Comparison of ENCODE assay signal across 23 mouse cellular contexts in the genomic region with DNA sequence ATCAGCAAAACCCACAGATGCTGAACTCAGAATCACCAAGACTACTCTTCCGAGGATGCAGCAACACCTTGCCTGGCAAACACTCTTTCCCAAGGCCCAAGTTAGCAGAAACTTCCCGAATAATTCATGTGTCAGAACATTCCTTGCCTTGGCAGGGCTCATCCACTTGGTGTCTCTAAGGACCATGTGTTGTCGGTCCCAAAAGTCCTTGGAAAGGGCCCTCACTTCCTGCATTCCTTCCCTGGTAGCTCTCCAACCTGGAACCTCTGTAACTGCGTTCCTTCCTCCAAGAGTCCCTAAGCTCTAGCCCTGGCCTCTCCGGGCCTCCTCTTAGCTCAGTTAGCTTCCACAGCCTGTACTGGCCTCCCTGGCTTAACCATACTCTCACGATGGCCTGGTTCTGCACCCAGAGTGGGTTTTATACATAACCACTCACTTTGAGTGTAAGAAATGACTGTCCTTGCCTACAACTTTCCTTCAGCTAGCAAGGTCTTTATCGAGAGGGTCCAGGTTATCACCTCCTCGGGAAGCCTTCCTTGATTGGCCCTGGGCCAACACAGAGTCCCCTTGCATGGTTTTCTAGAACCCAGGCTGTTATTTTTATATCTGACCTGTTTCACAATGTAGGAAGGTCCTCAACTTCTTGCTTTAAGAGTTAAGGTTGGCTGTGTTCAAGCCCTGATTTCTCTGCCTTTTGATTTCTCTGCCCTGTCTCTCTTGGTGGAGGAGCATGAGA. TPM values are rescaled to one million over a fixed set of nuclear protein-coding genes. Genes with fewer than 3 reads are reported as not detected.
A peak's percentile ranks its signal among the peaks of the same experiment; 100 is the strongest.
DNase-seq lines count a peak whose midpoint lies in the region; ATAC-seq and TF ChIP-seq lines count a peak whose summit lies in the region.
"Had no signal": no experiment of that assay in that cellular context is flagged by ENCODE, and none has a peak within 500 bp of the region (broad histone marks: within the 10 kb centered on the region; RNA-seq: fewer than 3 reads in every experiment).

No protein-coding gene starts in this region.

- no peak for ATAC-seq in kidney, embryonic 15.5 days (replicated peaks; ENCODE audit: low FRiP score)
- ATAC-seq in kidney, embryonic 14.5 days (ENCODE audit: low FRiP score, low TSS enrichment) = no peak
- ATAC-seq: CD4-positive, CD25-positive, alpha-beta regulatory T cell, adult 4 months; forebrain, embryonic 14.5 days; midbrain, embryonic 16.5 days had no signal

- TF ChIP-seq CTCF in MEL (IDR thresholded peaks at IDR 0.05 in 2 of 3, conservative IDR thresholded peaks at IDR 0.05 in 1 of 3; ENCODE audit: control insufficient read depth in 1 of 3, insufficient read depth in 1 of 3, low read depth in 2 of 3, low read length in 3 of 3, poor library complexity in 1 of 3, severe bottlenecking in 1 of 3) = no peak

- peak; percentile 40 to 56; a peak in 3 of 4 replicates for TF ChIP-seq EP300 in MEL (IDR thresholded peaks at IDR 0.05; ENCODE audit: low read depth in 1 of 2, low read length in 2 of 2)

- no peaks in the 10 kb centered on the region for H3K27me3 ChIP-seq in kidney, embryonic 15.5 days
- H3K27me3 ChIP-seq in kidney, embryonic 14.5 days (ENCODE audit: control insufficient read depth, insufficient read depth, low read length) = no peaks in the 10 kb centered on the region
- no peaks in the 10 kb centered on the region for H3K27me3 ChIP-seq in MEL (ENCODE audit: control insufficient read depth in 1 of 2, insufficient read depth in 2 of 2, low read length in 2 of 2)
- H3K27me3 ChIP-seq: megakaryocyte, embryonic 14.5 days; neural tube, embryonic 12.5 days had no signal

- no peaks in the 10 kb centered on the region for H3K9me3 ChIP-seq in kidney, embryonic 15.5 days (replicated peaks)
- H3K9me3 ChIP-seq in kidney, embryonic 14.5 days (ENCODE audit: control insufficient read depth, low read length) = no peaks in the 10 kb centered on the region
- H3K9me3 ChIP-seq in MEL (replicated peaks; ENCODE audit: insufficient read depth, low read length) = no peaks in the 10 kb centered on the region
- H3K9me3 ChIP-seq: G1E; hindbrain, embryonic 13.5 days; megakaryocyte, embryonic 14.5 days; neural tube, embryonic 12.5 days had no signal

- H3K4me2 ChIP-seq in kidney, embryonic 15.5 days = no peak overlapping the region
- no peak overlapping the region for H3K4me2 ChIP-seq in kidney, embryonic 14.5 days (replicated peaks; ENCODE audit: low read depth, low read length)
- H3K4me2 ChIP-seq: hindbrain, embryonic 13.5 days; neural tube, embryonic 12.5 days had no signal

- 64% methylated on average over 8 of the region's 8 CpGs for WGBS in kidney, embryonic 15.5 days
- 68% methylated on average over 8 of the region's 8 CpGs for WGBS in kidney, embryonic 14.5 days

- no peak for TF ChIP-seq RAD21 in MEL (IDR thresholded peaks at IDR 0.05; ENCODE audit: low read depth, low read length)

- H3K79me2 ChIP-seq in MEL (ENCODE audit: control insufficient read depth, insufficient read depth, low read length, poor library complexity) = no peaks in the 10 kb centered on the region

- H3K4me3 ChIP-seq in kidney, embryonic 15.5 days (replicated peaks) = no peak overlapping the region
- no peak overlapping the region for H3K4me3 ChIP-seq in kidney, embryonic 14.5 days (ENCODE audit: low read length)
- no peak overlapping the region for H3K4me3 ChIP-seq in MEL (ENCODE audit: control insufficient read depth in 1 of 2, insufficient read depth in 1 of 2, low read depth in 2 of 2, low read length in 2 of 2)
- H3K4me3 ChIP-seq: erythroblast, embryonic 14.5 days; hindbrain, embryonic 13.5 days; megakaryocyte, embryonic 14.5 days; neural tube, embryonic 12.5 days had no signal

- intact Hi-C loops in heart, postnatal 10 days (cut with DNase I) = loop anchor here (5.0 kb wide), 1 partner anchor 374 kb away; a partner anchor contains a TSS

- no peak overlapping the region for H3K9ac ChIP-seq in kidney, embryonic 15.5 days
- H3K9ac ChIP-seq in kidney, embryonic 14.5 days (ENCODE audit: low read depth, low read length) = no peak overlapping the region
- no peak overlapping the region for H3K9ac ChIP-seq in MEL (ENCODE audit: control insufficient read depth, low read depth, low read length, poor library complexity, severe bottlenecking)
- H3K9ac ChIP-seq: hindbrain, embryonic 13.5 days; neural tube, embryonic 12.5 days had no signal

- peaks cover 52% of the 10 kb centered on the region for H3K4me1 ChIP-seq in kidney, embryonic 15.5 days
- peaks cover 12% of the 10 kb centered on the region; the same call in 1 of the 2 replicates for H3K4me1 ChIP-seq in kidney, embryonic 14.5 days (ENCODE audit: control insufficient read depth, insufficient read depth, low read length)
- H3K4me1 ChIP-seq in MEL (ENCODE audit: control insufficient read depth in 1 of 2, insufficient read depth in 2 of 2, low read length in 2 of 2) = peaks cover 3 to 26% of the 10 kb centered on the region in 2 experiments

- H3K27ac ChIP-seq in kidney, embryonic 15.5 days = peak overlapping the region; percentile 38
- no peak overlapping the region for H3K27ac ChIP-seq in kidney, embryonic 14.5 days (ENCODE audit: low read depth, low read length)
- H3K27ac ChIP-seq in MEL (ENCODE audit: control insufficient read depth, low read depth, low read length) = peak overlapping the region; percentile 3
- H3K27ac ChIP-seq: hindbrain, embryonic 13.5 days; neural tube, embryonic 12.5 days; stomach, postnatal 0 days had no signal

- TF ChIP-seq POLR2A in MEL (IDR thresholded peaks at IDR 0.05; ENCODE audit: control insufficient read depth in 1 of 2, insufficient read depth in 1 of 2, low read depth in 1 of 2, low read length in 2 of 2, poor library complexity in 1 of 2) = no peak

- H3K36me3 ChIP-seq in kidney, embryonic 15.5 days = no peaks in the 10 kb centered on the region
- no peaks in the 10 kb centered on the region for H3K36me3 ChIP-seq in kidney, embryonic 14.5 days (ENCODE audit: control insufficient read depth, insufficient read depth, low read length)
- H3K36me3 ChIP-seq in MEL (ENCODE audit: control insufficient read depth in 1 of 2, insufficient read depth in 2 of 2, low read length in 2 of 2) = peaks cover 0 to 25% of the 10 kb centered on the region in 2 experiments; a peak in 2 of 4 replicates
- H3K36me3 ChIP-seq: G1E; hindbrain, embryonic 13.5 days; neural tube, embryonic 12.5 days had no signal

- DNase-seq in adrenal gland, postnatal 10 days = peak; percentile 23
- no peak for DNase-seq in adrenal gland, adult 8-10 months
- DNase-seq in MEL (ENCODE audit: low read depth, low spot score) = peak; percentile 56
- DNase-seq in heart, postnatal 10 days = peak; percentile 63 to 65
- DNase-seq in Muller cell, postnatal 12 days (ENCODE audit: inconsistent ontology term) = no peak
- no peak for DNase-seq in adrenal gland, postnatal 4 days (ENCODE audit: low spot score in 2 of 2)
- DNase-seq: adrenal gland, adult 2 months; cerebellum, adult 2 months; kidney, postnatal 36 days; thymus, postnatal 25 days had no signal

RNA-seq across cellular contexts. Expression of a gene that starts 4.5 kb away (rescaled TPM):
- 10 to 100 TPM; 17.3 to 93.6 TPM for total RNA-seq in adrenal gland, postnatal 10 days (2021)
- 1 to 10 TPM in 2 of 4 experiments, under 1 TPM in 2; 0.46 to 1.5 (median 1.1) TPM for total RNA-seq in adrenal gland, adult 8-10 months (2022)
- 37.2 and 48.6 TPM in 2 replicates for polyA plus RNA-seq in kidney, embryonic 15.5 days (2015; fragmentation: Nextera tagmentation; extraction: Ambion mirVana)
- 13.4 and 20.6 TPM in 2 replicates for polyA plus RNA-seq in kidney, embryonic 14.5 days (2014; fragmentation: Nextera tagmentation; extraction: Ambion mirVana)
- total RNA-seq in MEL (2012; rRNA removed) = 5.0 and 5.4 TPM in 2 replicates
- polyA plus RNA-seq in MEL (2012; ENCODE audit: insufficient read depth in 1 of 2, insufficient read length in 2 of 2, low read depth in 1 of 2, low replicate concordance in 2 of 2, missing spikeins in 1 of 2) = 10 to 100 TPM in 1 of 2 experiments, not detected in 1; 16.4 TPM
- total RNA-seq in heart, postnatal 10 days (2021) = 10 to 100 TPM; 36.1 to 38.1 TPM
- 10 to 100 TPM in 1 of 2 experiments, 1 to 10 TPM in 1; 8.1 to 21.0 TPM for total RNA-seq in adrenal gland, postnatal 4 days (2021)
- total RNA-seq: G1E had no signal
- polyA plus RNA-seq: adrenal gland, adult 2 months had no signal

RNA-seq across cellular contexts. Expression of a gene that starts 10.2 kb away (rescaled TPM):
- 10 to 100 TPM; 74.0 to 84.4 TPM for total RNA-seq in adrenal gland, postnatal 10 days (2021)
- total RNA-seq in adrenal gland, adult 8-10 months (2022) = 100 to 1,000 TPM in 3 of 4 experiments, 10 to 100 TPM in 1; 76.7 to 152 (median 113) TPM
- polyA plus RNA-seq in kidney, embryonic 15.5 days (2015; fragmentation: Nextera tagmentation; extraction: Ambion mirVana) = 38.2 and 43.9 TPM in 2 replicates
- polyA plus RNA-seq in kidney, embryonic 14.5 days (2014; fragmentation: Nextera tagmentation; extraction: Ambion mirVana) = 50.8 and 51.2 TPM in 2 replicates
- total RNA-seq in MEL (2012; rRNA removed) = 51.4 and 64.2 TPM in 2 replicates
- 100 to 1,000 TPM in 1 of 2 experiments, not detected in 1; 153 TPM for polyA plus RNA-seq in MEL (2012; ENCODE audit: insufficient read depth in 1 of 2, insufficient read length in 2 of 2, low read depth in 1 of 2, low replicate concordance in 2 of 2, missing spikeins in 1 of 2)
- total RNA-seq in heart, postnatal 10 days (2021) = 10 to 100 TPM; 74.8 to 97.1 TPM
- total RNA-seq in adrenal gland, postnatal 4 days (2021) = 100 to 1,000 TPM; 106 to 112 TPM

RNA-seq across cellular contexts. Expression of a gene that starts 12.4 kb away (rescaled TPM):
- 1 to 10 TPM in 1 of 2 experiments, under 1 TPM in 1; 0.78 to 1.3 TPM for total RNA-seq in adrenal gland, postnatal 10 days (2021)
- 1 to 10 TPM; 1.3 to 3.1 (median 2.5) TPM for total RNA-seq in adrenal gland, adult 8-10 months (2022)
- 6.6 and 6.9 TPM in 2 replicates for polyA plus RNA-seq in kidney, embryonic 15.5 days (2015; fragmentation: Nextera tagmentation; extraction: Ambion mirVana)
- polyA plus RNA-seq in kidney, embryonic 14.5 days (2014; fragmentation: Nextera tagmentation; extraction: Ambion mirVana) = 4.9 and 8.1 TPM in 2 replicates
- 281 and 353 TPM in 2 replicates for total RNA-seq in MEL (2012; rRNA removed)
- 100 to 1,000 TPM in 1 of 2 experiments, not detected in 1; 328 TPM for polyA plus RNA-seq in MEL (2012; ENCODE audit: insufficient read depth in 1 of 2, insufficient read length in 2 of 2, low read depth in 1 of 2, low replicate concordance in 2 of 2, missing spikeins in 1 of 2)
- total RNA-seq in heart, postnatal 10 days (2021) = 1,000 to 10,000 TPM; 6,124 to 6,345 TPM
- total RNA-seq in adrenal gland, postnatal 4 days (2021) = 1 to 10 TPM; 1.0 to 1.7 TPM
- total RNA-seq: G1E; liver, adult 2 months had no signal
- polyA plus RNA-seq: erythroblast, embryonic 14.5 days had no signal

RNA-seq across cellular contexts. Expression of a gene that starts 20.6 kb away (rescaled TPM):
- 1 to 10 TPM in 1 of 2 experiments, under 1 TPM in 1; 0.60 to 1.1 TPM for total RNA-seq in adrenal gland, postnatal 10 days (2021)
- total RNA-seq in adrenal gland, adult 8-10 months (2022) = 1 to 10 TPM in 2 of 4 experiments, under 1 TPM in 2; 0.64 to 1.2 (median 1.0) TPM
- 3.2 and 3.5 TPM in 2 replicates for polyA plus RNA-seq in kidney, embryonic 15.5 days (2015; fragmentation: Nextera tagmentation; extraction: Ambion mirVana)
- 1.3 and 2.4 TPM in 2 replicates for polyA plus RNA-seq in kidney, embryonic 14.5 days (2014; fragmentation: Nextera tagmentation; extraction: Ambion mirVana)
- total RNA-seq in MEL (2012; rRNA removed) = 0.69 and 0.73 TPM in 2 replicates
- polyA plus RNA-seq in MEL (2012; ENCODE audit: insufficient read depth in 1 of 2, insufficient read length in 2 of 2, low read depth in 1 of 2, low replicate concordance in 2 of 2, missing spikeins in 1 of 2) = 1 to 10 TPM in 1 of 2 experiments, not detected in 1; 2.9 TPM
- total RNA-seq in heart, postnatal 10 days (2021) = under 1 TPM; 0.81 to 0.87 TPM
- total RNA-seq in adrenal gland, postnatal 4 days (2021) = 1 to 10 TPM in 1 of 2 experiments, under 1 TPM in 1; 0.95 to 1.1 TPM
- total RNA-seq: G1E had no signal
- polyA plus RNA-seq: G1E had no signal

RNA-seq across cellular contexts. Expression of a gene that starts 35.7 kb away (rescaled TPM):
- total RNA-seq in adrenal gland, postnatal 10 days (2021) = 10 to 100 TPM in 1 of 2 experiments, 1 to 10 TPM in 1; 9.5 to 12.7 TPM
- total RNA-seq in adrenal gland, adult 8-10 months (2022) = 10 to 100 TPM in 1 of 4 experiments, 1 to 10 TPM in 3; 5.7 to 10.0 (median 8.6) TPM
- polyA plus RNA-seq in kidney, embryonic 15.5 days (2015; fragmentation: Nextera tagmentation; extraction: Ambion mirVana) = 6.5 and 7.5 TPM in 2 replicates
- polyA plus RNA-seq in kidney, embryonic 14.5 days (2014; fragmentation: Nextera tagmentation; extraction: Ambion mirVana) = 5.3 and 5.5 TPM in 2 replicates
- not detected in 2 replicates for total RNA-seq in MEL (2012; rRNA removed)
- polyA plus RNA-seq in MEL (2012; ENCODE audit: insufficient read depth in 1 of 2, insufficient read length in 2 of 2, low read depth in 1 of 2, low replicate concordance in 2 of 2, missing spikeins in 1 of 2) = not detected
- total RNA-seq in heart, postnatal 10 days (2021) = 1 to 10 TPM; 1.7 to 2.4 TPM
- total RNA-seq in adrenal gland, postnatal 4 days (2021) = 10 to 100 TPM; 16.8 to 18.2 TPM
- total RNA-seq: common myeloid progenitor, adult 5-6 weeks; G1E; liver, adult 2 months had no signal
- polyA plus RNA-seq: G1E; liver, adult 2 months had no signal

Comparison
In these comparisons a context has a peak if more than half of its experiments do, and no peak if none do; other contexts are left out.
1. DNase-seq: peak in adrenal gland, postnatal 10 days (single experiment), MEL (single experiment) and heart, postnatal 10 days (2 of 2); none in adrenal gland, adult 8-10 months (single experiment), Muller cell, postnatal 12 days (single experiment) and adrenal gland, postnatal 4 days (0 of 2).
2. RNA of a gene that starts 12.4 kb away (total RNA-seq): 6,124 to 6,345 TPM in heart, postnatal 10 days and 281 to 353 TPM in MEL; 1.3 to 3.1 TPM in adrenal gland, adult 8-10 months, 1.0 to 1.7 TPM in adrenal gland, postnatal 4 days and 0.78 to 1.3 TPM in adrenal gland, postnatal 10 days; every median in the first group is over 10 times any median in the second.